Mouse (Mus musculus): ENCODE results near the gene Gpr31b. TPM values are rescaled to one million over a fixed set of nuclear protein-coding genes. Genes with fewer than 3 reads are reported as not detected.
"Not testable (repeated sequence)": the region's sequence is repeated elsewhere in the genome, so short reads cannot be mapped to it uniquely, and the experiment has no call there.

Gpr31b gene
- not detected in 2 replicates for polyA plus RNA-seq (2012; ENCODE audit: insufficient read depth, insufficient read length, missing spikeins)

DNA sequence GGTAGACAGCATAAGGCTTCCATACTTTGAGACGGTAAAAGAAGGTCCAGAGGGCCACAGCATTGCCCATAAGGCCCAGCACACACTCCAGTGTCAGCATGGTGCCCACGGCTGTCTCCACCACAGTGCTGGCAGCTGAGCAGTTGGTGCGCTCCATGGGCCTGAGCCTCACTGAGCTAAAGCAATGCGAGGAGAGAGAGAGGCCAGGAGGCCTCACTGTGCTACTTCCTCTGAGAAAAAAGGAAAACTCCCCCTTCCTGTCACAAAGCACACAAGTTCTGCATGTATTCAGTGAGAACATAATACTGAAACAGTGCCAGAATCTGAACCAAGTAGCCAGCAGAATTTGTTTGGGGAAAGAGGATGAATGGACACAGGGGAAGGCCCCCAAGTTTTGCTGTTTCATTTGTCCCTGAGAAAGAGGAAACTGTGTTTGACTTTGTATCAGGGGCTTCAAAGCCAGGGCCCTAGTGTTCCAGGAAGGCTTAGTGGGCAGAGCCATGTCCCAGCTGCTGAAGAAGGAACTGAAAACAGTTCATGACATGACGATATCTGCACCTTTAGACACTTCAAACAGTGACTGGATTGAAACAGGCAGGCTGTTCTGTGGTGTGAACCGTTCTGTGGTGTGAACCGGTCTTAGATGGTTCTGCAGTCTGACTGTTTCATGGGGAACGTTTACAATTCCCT is at the start of gene Gpr31b:
Gene Gpr31b, minus strand, starts transcription at position 173 of the 690 bp plus-strand sequence.
- not testable (repeated sequence) for H3K4me3 ChIP-seq (ENCODE audit: insufficient read depth, low read length); H3K27ac ChIP-seq (ENCODE audit: insufficient read depth, low read depth, low read length); H3K4me1 ChIP-seq (ENCODE audit: control insufficient read depth, insufficient read depth, low read length)

DNA sequence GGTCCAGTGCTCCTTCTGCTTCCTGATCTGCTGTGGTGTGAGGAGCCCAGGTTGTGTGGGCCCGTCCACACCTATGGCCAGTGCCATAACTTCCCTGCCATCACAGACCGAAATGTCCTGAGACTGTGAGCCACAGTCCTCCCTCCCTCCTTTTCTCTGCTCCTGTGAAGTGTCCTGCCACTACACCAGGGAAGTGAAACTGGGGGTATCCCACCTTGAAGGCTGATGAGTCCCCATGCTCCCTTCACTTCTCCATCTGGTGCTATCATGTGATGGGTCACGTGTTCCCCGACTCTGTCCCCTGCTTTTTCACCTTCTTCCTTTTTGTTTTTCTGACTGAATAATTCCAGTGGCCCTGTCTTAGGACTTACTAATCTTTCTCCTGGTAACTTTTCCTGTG is 40.9 kb upstream of the Gpr31b start:
- H3K4me1 ChIP-seq (ENCODE audit: control insufficient read depth, insufficient read depth, low read length); H3K27ac ChIP-seq (ENCODE audit: insufficient read depth, low read depth, low read length); H3K4me3 ChIP-seq (ENCODE audit: insufficient read depth, low read length): not testable (repeated sequence)

DNA sequence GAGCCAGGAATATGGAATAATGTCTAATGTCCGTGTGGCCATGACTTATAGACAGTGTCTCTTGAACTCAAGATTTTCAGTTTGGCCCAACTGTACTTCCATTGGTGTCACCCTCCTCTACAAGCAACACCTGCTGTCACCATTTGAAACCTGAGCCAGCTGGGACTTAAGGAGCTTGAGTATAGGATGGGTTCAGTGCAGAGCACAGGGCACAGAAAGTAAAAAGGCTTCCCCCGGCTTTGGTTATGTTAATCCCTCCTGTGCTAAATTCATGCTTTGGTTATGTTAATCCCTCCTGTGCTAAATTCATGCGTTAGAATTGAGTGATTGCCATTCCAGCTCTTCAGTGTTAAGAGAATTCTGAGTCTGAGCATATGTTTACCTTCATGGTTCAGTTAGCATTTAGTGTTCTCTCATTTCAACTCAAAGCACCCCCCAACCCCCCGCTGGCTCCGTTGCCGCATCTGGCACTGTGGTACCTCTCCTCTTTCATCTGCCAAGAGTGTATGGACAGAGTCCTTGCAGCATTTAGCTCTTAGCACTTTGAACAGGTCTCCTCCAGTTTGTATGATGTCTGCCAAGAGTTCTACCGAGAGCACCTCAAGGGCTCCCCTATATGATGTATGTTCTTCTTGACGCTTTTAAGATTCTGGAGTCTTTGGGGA is 40.1 kb upstream of the Gpr31b start:
- not testable (repeated sequence) for H3K4me3 ChIP-seq (ENCODE audit: insufficient read depth, low read length); H3K4me1 ChIP-seq (ENCODE audit: control insufficient read depth, insufficient read depth, low read length); H3K27ac ChIP-seq (ENCODE audit: insufficient read depth, low read depth, low read length)

DNA sequence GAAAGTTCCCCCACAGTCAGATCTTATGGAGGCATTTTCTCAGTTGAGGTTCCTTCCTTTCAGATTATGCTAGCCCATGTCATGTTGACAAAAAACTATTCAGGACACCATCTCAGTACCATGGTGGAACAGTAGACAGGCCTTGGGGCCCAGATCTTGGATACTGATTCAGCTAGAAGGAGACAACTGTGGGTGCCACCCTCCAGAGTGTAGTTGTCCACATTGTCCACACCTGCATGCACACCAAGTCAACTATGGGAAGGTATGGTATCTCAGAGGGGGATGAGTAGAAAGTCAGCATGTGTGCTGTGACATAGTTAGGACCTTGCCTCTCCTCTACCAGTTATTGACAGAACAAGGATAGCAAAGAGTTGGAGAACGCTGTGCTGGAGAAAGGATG is 39.4 kb upstream of the Gpr31b start:
- not testable (repeated sequence) for H3K27ac ChIP-seq (ENCODE audit: insufficient read depth, low read depth, low read length); H3K4me3 ChIP-seq (ENCODE audit: insufficient read depth, low read length); H3K4me1 ChIP-seq (ENCODE audit: control insufficient read depth, insufficient read depth, low read length)

DNA sequence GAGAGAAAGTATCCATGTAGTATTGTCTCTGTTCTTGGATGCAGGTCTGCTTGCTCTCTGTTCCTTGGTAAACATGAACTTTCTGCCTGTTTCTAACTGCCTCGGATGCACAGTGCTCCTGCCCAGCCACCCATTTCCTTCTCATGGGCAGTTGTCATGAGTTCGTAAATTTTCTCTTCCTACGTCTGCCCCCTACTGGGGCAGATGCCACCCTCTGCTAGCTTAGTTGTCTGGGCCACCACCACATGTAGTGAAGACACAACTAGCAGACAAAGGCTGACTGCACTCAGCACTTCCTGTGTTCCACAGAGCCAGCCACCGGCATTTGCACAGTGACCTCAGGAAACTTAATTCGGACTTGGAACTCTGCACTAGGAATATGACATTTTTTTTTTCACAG is 17.1 kb upstream of the Gpr31b start:
- H3K4me1 ChIP-seq (ENCODE audit: control insufficient read depth, insufficient read depth, low read length); H3K27ac ChIP-seq (ENCODE audit: insufficient read depth, low read depth, low read length); H3K4me3 ChIP-seq (ENCODE audit: insufficient read depth, low read length): not testable (repeated sequence)

DNA sequence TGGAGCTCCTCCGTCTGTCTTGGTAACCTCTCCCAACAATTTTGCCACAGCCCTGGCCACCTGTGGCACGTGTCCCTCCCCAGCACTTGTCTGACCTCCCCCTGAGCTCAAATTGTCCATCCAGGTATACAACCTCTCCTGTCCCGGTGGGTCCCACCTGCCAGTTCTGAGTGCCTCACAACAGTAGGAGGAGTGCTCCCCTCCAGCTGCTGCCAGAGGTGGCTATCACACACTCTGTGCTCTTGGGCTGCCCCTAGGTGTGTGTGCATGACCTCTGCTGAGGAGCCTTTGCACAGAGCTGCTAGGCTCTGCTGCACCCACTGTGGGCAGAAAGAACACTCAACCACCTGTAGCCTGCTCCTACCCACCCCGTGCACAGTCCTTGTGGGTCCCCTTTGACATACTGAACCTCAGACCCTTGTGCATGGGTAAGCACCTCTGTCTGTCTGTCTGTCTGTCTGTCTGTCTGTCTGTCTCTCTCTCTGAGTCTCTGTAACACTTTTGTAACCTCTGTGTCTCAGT is 15.8 kb upstream of the Gpr31b start:
- H3K4me1 ChIP-seq (ENCODE audit: control insufficient read depth, insufficient read depth, low read length); H3K4me3 ChIP-seq (ENCODE audit: insufficient read depth, low read length); H3K27ac ChIP-seq (ENCODE audit: insufficient read depth, low read depth, low read length): not testable (repeated sequence)

DNA sequence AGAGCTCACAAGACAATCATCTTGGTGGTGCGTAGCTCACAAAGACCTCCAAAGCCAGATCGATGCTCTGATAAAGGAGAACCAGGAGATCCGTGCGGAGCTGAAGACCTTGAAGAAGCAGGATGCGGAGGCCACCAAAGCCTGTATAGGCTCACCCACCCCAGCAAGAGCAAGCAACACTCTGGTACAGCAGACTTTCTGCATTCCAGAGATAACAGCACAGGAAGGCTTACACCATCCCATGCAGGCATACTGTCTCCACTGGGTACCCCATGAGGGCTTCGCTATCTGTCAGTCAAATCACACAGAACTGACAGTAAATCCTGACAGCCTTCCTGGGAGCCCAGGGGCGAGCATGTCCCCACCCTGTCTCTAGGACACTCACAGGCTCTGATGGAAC is 10.8 kb upstream of the Gpr31b start:
- not testable (repeated sequence) for H3K27ac ChIP-seq (ENCODE audit: insufficient read depth, low read depth, low read length); H3K4me3 ChIP-seq (ENCODE audit: insufficient read depth, low read length); H3K4me1 ChIP-seq (ENCODE audit: control insufficient read depth, insufficient read depth, low read length)

DNA sequence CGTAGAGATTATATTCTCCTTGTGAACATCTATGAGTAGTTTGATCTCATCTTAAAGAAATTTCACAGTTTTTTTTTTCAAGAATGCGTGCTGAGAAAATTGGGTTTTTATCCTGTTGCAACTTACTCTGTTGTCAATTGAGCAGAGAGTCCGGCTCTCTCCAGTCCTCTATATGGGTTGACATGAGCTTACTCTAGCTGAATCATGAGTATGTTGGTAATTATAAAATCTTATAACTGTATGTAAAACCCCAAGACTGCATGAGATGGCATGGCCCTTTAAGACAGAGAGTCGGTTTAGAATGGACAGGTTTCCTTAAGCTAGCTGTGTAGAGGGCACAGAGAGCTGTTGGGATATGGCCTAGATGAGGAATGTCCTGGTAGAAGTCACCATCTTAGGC is 8.7 kb upstream of the Gpr31b start, which contains the start of gene Tcp10b:
Gene Tcp10b, plus strand, starts transcription at position 301 of the 400 bp plus-strand sequence.
- H3K27ac ChIP-seq (ENCODE audit: insufficient read depth, low read depth, low read length); H3K4me3 ChIP-seq (ENCODE audit: insufficient read depth, low read length); H3K4me1 ChIP-seq (ENCODE audit: control insufficient read depth, insufficient read depth, low read length): not testable (repeated sequence)

DNA sequence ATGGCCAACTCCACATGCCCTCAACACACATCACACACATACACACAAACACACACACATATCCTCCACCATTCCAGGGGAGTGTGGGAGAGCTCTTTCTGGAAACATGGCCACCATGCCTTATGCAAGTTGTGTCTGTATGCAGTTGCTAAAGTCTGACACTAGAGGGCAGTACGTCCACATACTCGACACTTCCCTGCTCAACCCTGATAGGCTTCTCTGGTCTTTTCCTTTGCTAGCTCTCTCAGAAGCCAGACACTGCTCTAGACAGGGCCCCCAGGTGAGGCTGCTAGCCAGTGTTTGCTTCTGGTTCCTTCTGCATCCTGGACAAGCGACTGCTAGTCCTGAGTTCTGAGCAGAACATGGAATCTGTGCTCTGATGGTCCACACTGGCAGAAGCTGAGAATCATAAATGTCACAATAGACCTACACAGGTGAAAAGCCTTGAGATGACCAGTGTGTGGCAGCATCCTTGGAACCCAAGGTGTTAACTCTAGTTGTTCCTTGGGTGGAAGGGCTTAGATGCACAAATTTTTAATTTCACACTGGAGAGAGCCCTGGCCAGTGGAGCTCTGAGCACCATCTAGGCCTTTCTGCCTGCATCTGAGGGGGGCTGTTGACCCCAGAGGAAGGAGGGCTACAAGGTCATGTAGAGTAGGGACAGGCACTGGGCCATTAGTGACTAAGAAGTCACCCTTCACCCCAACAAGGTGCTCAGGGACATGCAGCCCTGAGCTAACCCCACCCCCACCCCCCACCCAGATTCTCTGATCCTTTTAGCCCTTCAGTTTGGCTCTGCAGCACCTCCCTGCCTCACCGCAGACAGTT is 8.0 kb downstream of the Gpr31b start:
- not testable (repeated sequence) for H3K4me3 ChIP-seq (ENCODE audit: insufficient read depth, low read length); H3K27ac ChIP-seq (ENCODE audit: insufficient read depth, low read depth, low read length); H3K4me1 ChIP-seq (ENCODE audit: control insufficient read depth, insufficient read depth, low read length)

DNA sequence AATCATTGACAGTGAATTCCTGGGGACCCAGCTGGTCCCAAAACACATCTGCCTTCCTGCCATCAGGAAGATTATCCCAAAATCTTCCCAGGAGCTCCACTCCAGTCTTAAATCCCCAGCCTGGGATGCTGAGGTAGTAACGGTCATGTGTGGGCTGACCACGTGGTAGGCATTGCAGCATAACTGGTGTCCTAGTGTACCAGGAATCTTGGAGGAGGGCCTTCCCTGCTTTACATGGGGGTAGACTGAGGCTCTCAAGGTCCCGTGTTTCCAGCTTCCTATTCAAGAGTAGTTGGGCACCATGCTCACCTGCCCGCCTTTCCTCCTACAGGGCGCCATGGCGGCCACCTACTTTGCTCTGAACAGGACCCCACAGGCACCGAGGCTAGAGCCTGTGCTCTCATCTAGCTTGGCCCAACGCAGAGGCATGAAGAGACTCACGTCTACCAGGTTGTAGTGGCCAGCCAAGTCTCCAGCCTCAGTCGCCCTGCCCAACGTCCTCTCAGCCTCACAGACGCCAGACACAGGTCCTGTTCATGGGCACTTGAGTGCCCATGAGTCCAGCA is 15.4 kb downstream of the Gpr31b start:
- not testable (repeated sequence) for H3K4me1 ChIP-seq (ENCODE audit: control insufficient read depth, insufficient read depth, low read length); H3K4me3 ChIP-seq (ENCODE audit: insufficient read depth, low read length); H3K27ac ChIP-seq (ENCODE audit: insufficient read depth, low read depth, low read length)

DNA sequence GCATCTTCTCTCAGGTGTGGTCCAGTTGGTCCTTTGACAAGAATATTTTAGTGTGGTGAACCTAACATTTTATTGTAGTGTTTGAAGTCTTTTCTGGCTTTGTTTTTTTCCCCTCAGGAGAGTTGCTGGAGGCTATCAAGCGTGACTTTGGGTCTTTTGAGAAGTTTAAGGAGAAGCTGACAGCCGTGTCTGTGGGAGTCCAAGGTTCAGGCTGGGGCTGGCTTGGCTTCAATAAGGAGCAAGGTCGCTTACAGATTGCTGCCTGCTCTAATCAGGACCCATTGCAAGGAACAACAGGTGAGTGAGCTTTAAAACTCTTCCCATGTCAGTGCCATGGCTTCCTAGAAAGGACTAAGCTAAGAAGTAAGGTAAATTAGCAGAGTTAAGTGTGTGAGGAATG is 38.8 kb downstream of the Gpr31b start:
- Histone ChIP-seq H3K4me1 (ENCODE audit: control insufficient read depth, insufficient read depth, low read length) (peaks cover 7% of the 10 kb centered on the region), H3K27ac (ENCODE audit: insufficient read depth, low read depth, low read length) (no peak overlapping the region), H3K4me3 (ENCODE audit: insufficient read depth, low read length) (no peak overlapping the region)
- TF ChIP-seq CTCF (IDR thresholded peaks at IDR 0.05; ENCODE audit: low read depth, low read length) = no peak
- no peak for TF ChIP-seq POLR2A (IDR thresholded peaks at IDR 0.05; ENCODE audit: borderline replicate concordance, low read depth, low read length)
